Mouse (Mus musculus) limb, embryonic 12.5 days (tissue): ENCODE measurements around the gene Mtf1. TPM values are rescaled to one million over a fixed set of nuclear protein-coding genes. Genes with fewer than 3 reads are reported as not detected.
A peak's percentile ranks its signal among the peaks of the same experiment; 100 is the strongest.

Experiments
- ATAC-seq: fragments of 200-750 bp; cut with Nextera tagmentation; 2 replicates; pipeline ENCODE4 v1.8.0; 2017; ENCODE audit warnings: low read depth, moderate TSS enrichment; ENCODE audit not compliant: insufficient number of reproducible peaks, insufficient read depth, low FRiP score, low TSS enrichment
- H3K27ac ChIP-seq: fragments of 300-500 bp; sonication (generic); 2 replicates; pipeline ENCODE4 v1.5.1; 2016; ENCODE audit warnings: mild to moderate bottlenecking, moderate library complexity
- H3K27me3 ChIP-seq: fragments of 300-500 bp; sonication (generic); 2 replicates; pipeline ENCODE4 v1.6.1; 2016; ENCODE audit warnings: mild to moderate bottlenecking, moderate library complexity
- H3K36me3 ChIP-seq: fragments of 300-500 bp; sonication (generic); 2 replicates; pipeline ENCODE4 v1.6.1; 2016; ENCODE audit warnings: mild to moderate bottlenecking, moderate library complexity
- H3K4me1 ChIP-seq: fragments of 300-500 bp; sonication (generic); replicated peaks from 2 replicates; pipeline ENCODE4 v1.6.1; 2016
- H3K4me2 ChIP-seq: fragments of 300-500 bp; sonication (generic); 2 replicates; pipeline ENCODE4 v1.6.1; 2016; ENCODE audit warnings: mild to moderate bottlenecking, moderate library complexity
- H3K4me3 ChIP-seq: fragments of 300-500 bp; sonication (generic); replicated peaks from 2 replicates; pipeline ENCODE4 v1.5.1; 2016; ENCODE audit warnings: mild to moderate bottlenecking
- H3K9ac ChIP-seq: fragments of 300-500 bp; sonication (generic); replicated peaks from 2 replicates; pipeline ENCODE4 v1.6.1; 2016; ENCODE audit warnings: mild to moderate bottlenecking, moderate library complexity
- H3K9me3 ChIP-seq: fragments of 300-500 bp; sonication (generic); 2 replicates; pipeline ENCODE4 v1.6.1; 2016; ENCODE audit warnings: mild to moderate bottlenecking, moderate library complexity
- WGBS: fragments of 180-500 bp; shearing (Covaris S2); methylation state at CpG from one replicate; pipeline ENCODE4 v1.1.7; 2016; 5-methylcytosine and 5-hydroxymethylcytosine counted together
- polyA plus RNA-seq: library from polyadenylated mRNA; unstranded; fragments of >200 nt; fragmentation: Nextera tagmentation; extraction: Ambion mirVana; gene quantifications from 2 replicates; pipeline ENCODE4 v1.2.1, GENCODE M21; 2016

Gene Mtf1
- polyA plus RNA-seq, 1 experiment from 2014 or later = 15.0 TPM

DNA sequence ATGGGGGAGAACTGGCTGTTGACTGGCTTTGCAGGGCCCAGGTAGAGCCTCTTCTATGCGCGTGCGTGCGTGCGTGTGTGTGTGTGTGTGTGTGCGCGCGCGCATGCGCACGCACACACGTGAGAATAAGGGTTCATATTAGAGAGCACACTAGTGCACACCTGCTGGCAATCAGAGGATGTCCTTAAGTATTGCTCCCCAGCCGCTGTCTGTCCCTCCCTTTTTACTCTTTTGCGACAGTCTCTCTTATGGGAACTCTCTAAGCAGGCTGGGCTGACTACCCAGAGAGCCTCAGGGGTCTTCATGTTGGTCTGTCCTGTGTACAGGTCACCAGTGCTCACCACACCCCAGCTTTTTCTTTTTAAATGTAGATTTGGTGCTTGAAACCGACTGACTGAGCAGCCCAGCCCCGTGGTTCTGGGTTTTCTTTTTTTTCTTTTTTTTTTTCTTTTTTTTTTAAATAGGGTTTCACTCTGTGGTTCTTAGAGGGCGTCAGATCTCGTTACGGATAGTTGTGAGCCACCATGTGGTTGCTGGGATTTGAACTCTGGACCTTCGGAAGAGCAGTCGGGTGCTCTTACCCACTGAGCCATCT, 23.6 kb downstream of the Mtf1 start:
- 95% methylated on average over 21 of the region's 21 CpGs for WGBS
- no peak for ATAC-seq
- H3K9me3 ChIP-seq = no peaks in the 10 kb centered on the region

DNA sequence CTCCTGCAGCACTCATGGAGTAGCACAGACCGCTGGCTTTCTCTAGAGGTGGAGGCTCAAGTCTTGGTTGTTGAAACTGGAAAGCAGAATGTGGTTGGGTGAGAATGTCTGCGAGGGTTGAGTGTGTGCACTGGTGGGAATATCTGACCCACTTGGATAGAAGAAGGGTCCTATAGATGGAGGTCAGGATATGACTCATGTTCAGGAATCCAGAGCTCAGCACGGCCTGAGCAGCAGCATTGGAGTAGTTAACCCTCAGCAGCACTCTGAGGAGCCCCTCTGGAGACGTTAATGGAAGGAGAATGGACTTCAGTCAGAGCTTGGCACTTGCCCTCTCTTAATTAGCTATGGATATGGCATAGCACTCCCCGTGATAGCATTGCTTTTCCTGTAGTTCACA, 27.8 kb downstream of the Mtf1 start:
- Histone ChIP-seq H3K4me3 (no peak overlapping the region), H3K4me1 (no peaks in the 10 kb centered on the region)

More for the DNA sequence above, 23.6 kb downstream of the Mtf1 start:
- H3K4me1 ChIP-seq = no peaks in the 10 kb centered on the region
- no peaks in the 10 kb centered on the region for H3K27me3 ChIP-seq
- no peak overlapping the region for H3K27ac ChIP-seq
- peaks cover 84% of the 10 kb centered on the region for H3K36me3 ChIP-seq
- H3K4me3 ChIP-seq = no peak overlapping the region
- no peak overlapping the region for H3K9ac ChIP-seq
- H3K4me2 ChIP-seq = no peak overlapping the region

DNA sequence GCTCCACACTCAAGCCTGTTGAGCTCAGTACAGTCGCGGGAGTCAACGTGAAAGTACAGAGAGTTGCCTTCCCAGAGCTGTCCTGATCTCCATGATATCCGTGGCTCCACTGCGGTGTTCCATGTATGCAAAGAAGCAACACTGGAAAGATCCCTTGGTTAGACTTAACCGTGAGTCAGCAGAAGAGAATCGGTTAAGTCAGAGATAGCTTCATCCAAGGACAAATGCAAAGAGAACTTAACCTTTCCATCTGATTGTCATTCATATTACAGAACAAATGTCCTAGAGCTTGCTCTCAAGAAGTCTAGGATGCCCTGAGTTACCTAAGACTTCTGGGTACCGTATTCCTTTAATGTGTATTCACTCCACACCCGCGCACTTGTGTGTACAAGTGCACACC, 30.9 kb downstream of the Mtf1 start:
- H3K4me2 ChIP-seq = no peak overlapping the region
- H3K9me3 ChIP-seq = no peaks in the 10 kb centered on the region
- no peak overlapping the region for H3K27ac ChIP-seq
- H3K9ac ChIP-seq = no peak overlapping the region
- H3K4me1 ChIP-seq = no peaks in the 10 kb centered on the region
- ATAC-seq = no peak
- no peaks in the 10 kb centered on the region for H3K27me3 ChIP-seq
- WGBS = 93% methylated on average over 10 of the region's 10 CpGs
- no peak overlapping the region for H3K4me3 ChIP-seq
- H3K36me3 ChIP-seq = peaks cover 67% of the 10 kb centered on the region

More for the DNA sequence above, 27.8 kb downstream of the Mtf1 start:
- Histone ChIP-seq H3K27ac (no peak overlapping the region), H3K9me3 (no peaks in the 10 kb centered on the region), H3K36me3 (peaks cover 79% of the 10 kb centered on the region), H3K9ac (no peak overlapping the region), H3K4me2 (no peak overlapping the region), H3K27me3 (no peaks in the 10 kb centered on the region)
- 91% methylated on average over 5 of the region's 5 CpGs for WGBS
- no peak for ATAC-seq

DNA sequence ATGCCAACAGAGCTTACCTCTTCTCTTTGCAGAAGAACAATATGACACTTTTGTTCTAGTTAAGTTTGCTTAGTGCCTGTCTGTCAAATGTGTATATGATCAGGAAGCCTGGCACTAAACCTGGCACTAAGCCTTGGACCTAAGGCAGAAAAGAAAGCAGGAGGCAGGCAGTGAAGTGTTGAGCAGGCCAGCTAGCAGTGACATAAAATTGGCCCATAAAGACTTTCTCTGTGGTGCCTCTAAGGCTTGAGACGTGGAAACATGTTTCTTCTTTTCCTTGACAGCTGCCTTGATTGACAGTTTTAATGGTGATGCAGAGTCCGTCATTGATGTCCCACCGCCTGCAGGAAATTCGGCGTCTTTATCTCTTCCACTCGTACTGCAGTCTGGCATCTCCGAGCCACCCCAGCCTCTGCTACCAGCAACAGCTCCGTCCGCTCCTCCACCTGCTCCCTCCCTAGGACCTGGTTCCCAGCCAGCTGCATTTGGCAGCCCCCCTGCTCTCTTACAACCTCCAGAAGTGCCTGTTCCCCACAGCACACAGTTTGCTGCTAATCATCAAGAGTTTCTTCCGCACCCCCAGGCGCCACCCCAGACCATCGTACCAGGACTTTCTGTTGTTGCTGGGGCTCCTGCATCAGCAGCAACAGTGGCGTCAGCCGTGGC, 36.3 kb downstream of the Mtf1 start:
- Histone ChIP-seq H3K9me3 (no peaks in the 10 kb centered on the region), H3K4me1 (no peaks in the 10 kb centered on the region), H3K4me2 (no peak overlapping the region), H3K4me3 (no peak overlapping the region), H3K27ac (no peak overlapping the region), H3K27me3 (no peaks in the 10 kb centered on the region), H3K9ac (no peak overlapping the region), H3K36me3 (peaks cover 70% of the 10 kb centered on the region)
- ATAC-seq = no peak
- WGBS = 86% methylated on average over 14 of the region's 14 CpGs

DNA sequence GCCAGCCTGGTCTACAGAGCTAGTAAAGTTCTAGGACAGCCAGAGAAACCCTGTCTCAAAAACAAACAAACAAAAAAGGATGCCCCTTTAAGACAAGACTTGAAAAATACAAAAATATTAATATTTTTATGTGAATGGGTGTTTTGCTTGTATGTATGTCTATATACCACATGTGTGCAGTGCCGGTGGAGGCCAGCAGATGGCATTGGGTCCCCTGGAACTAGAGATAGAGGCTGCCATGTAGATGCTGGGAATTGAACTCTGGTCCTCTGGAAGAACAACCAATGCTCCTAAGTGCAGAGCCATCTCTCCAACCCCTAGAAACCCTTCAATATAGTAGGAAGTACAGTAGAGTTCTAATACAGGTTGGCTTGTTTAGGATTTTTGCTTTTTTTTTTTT, 39.1 kb downstream of the Mtf1 start:
- no peak overlapping the region for H3K9ac ChIP-seq
- H3K36me3 ChIP-seq = peaks cover 83% of the 10 kb centered on the region
- no peak overlapping the region for H3K27ac ChIP-seq
- H3K9me3 ChIP-seq = no peaks in the 10 kb centered on the region
- no peak overlapping the region for H3K4me2 ChIP-seq
- no peaks in the 10 kb centered on the region for H3K4me1 ChIP-seq
- no peak for ATAC-seq
- H3K27me3 ChIP-seq = no peaks in the 10 kb centered on the region
- WGBS = 97% methylated on average over 1 of the region's 1 CpGs
- H3K4me3 ChIP-seq = no peak overlapping the region

DNA sequence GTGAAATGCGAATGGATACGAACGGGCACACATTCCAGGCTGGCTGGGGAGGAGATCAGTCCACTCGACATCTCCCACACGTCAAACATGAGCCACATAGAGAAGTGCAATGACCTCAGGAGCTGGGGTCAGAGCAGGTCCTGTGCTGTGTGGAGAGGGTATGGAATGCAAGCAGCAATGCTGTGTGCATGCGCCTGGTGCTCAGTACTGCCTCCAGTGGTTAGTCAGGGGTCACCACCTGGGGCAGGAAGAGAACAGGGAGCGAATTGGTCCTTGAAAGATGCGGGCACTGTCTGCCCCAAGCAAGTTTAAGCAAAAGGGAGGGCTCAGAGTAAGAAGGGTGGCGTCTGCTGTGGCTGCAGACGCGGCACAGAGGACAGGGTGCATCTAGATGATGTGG, 41.6 kb downstream of the Mtf1 start:
- WGBS = 61% methylated on average over 11 of the region's 11 CpGs
- Histone ChIP-seq H3K27me3 (no peaks in the 10 kb centered on the region), H3K4me2 (no peak overlapping the region), H3K4me1 (peaks cover 5% of the 10 kb centered on the region; the same call in 1 of the 2 replicates), H3K9ac (no peak overlapping the region), H3K9me3 (no peaks in the 10 kb centered on the region), H3K27ac (no peak overlapping the region), H3K36me3 (peaks cover 74% of the 10 kb centered on the region), H3K4me3 (no peak overlapping the region)
- no peak for ATAC-seq

DNA sequence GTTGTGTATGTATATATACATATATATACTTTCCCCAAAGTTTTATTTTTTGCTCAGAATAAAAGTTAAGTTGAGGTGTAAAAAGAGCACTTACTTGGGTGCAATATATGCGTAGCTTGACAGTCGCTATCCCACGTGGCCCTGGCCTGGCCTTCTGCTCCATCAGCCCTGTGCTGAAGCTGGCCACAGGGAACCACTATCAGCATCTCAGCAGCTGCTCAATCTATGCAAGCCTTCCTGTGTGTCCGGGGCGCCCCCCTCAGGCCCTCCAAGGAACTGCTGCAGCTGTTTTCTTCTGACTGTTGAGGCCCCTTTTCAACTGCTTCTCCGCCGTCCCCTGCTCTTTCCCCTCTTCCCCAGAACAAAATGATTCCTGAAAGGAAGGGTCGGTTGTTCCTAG, 45.7 kb downstream of the Mtf1 start:
- no peak overlapping the region for H3K9ac ChIP-seq
- H3K4me3 ChIP-seq = no peak overlapping the region
- WGBS = 9% methylated on average over 8 of the region's 8 CpGs
- H3K27ac ChIP-seq = no peak overlapping the region
- ATAC-seq = no peak
- H3K4me2 ChIP-seq = no peak overlapping the region
- H3K9me3 ChIP-seq = no peaks in the 10 kb centered on the region
- no peaks in the 10 kb centered on the region for H3K27me3 ChIP-seq
- H3K36me3 ChIP-seq = peaks cover 43% of the 10 kb centered on the region
- peaks cover 20% of the 10 kb centered on the region for H3K4me1 ChIP-seq

DNA sequence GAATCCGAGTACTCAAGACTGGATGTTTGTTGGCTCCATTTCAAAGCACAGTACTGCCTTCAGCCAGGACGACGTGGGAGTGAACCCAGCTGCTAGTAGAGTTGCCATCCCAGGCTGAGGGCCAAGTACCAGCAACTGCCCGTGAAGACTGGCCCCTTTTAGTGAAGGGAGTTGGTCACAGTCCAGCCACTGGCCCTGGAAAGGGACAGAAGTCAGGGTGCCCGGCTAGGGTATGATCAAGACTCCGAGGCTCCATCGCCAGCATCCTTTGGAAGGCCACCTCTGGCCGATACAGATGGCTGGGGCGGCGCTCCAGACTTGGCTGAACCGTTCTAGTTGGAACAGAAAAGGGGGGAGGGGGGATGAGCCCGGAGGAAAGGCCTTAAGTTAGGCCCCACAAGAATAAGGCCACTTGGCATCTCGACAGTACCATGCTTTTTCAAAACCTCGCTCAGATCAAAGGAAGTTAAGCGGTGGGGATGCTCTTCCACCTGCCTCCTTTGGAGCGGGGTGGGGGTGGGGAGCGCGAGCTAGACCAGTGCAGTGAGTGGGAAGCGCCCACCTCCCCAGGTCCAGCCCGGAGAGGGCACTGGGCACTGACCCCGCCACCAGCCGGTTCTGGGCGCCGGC, 47.8 kb downstream of the Mtf1 start:
- H3K4me2 ChIP-seq = peak overlapping the region; percentile 92
- peak overlapping the region; percentile 91 for H3K27ac ChIP-seq
- peak overlapping the region; percentile 100 for H3K4me3 ChIP-seq
- H3K36me3 ChIP-seq = peaks cover 44% of the 10 kb centered on the region
- 2% methylated on average over 24 of the region's 24 CpGs for WGBS
- peak; percentile 38 for ATAC-seq
- no peaks in the 10 kb centered on the region for H3K9me3 ChIP-seq
- peaks cover 20% of the 10 kb centered on the region for H3K4me1 ChIP-seq
- H3K9ac ChIP-seq = peak overlapping the region; percentile 90
- H3K27me3 ChIP-seq = no peaks in the 10 kb centered on the region

DNA sequence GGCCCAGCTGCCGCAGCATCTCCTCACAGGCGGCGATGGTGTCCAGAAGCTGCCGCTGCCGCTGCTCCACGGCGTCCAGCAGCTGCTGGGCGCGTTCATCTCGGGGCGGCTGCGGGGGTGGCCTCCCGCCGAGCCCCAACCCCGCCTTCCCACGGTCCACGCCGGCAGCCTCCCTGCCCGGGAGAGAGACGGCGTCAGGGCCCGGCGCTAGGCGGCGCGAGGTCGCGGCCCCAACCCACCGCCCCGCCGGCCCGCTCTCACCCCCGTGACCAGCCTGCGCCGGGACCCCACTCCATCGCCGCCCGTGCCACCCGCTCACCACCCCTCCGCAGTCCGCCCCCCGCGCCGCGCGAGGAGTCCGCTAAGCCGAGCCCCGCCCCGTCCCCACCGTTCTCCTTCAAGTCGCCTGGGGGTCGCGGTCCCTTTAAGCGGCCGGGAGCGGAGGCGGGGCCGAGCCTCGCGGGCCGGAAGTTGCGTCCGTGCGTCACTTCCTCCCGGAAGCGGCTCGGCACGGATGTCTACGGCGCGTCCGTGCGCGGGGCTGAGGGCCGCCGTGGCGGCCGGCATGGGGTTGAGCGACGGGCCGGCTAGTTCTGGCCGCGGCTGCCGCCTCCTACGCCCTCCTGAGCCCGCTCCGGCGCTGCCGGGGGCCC, 48.5 kb downstream of the Mtf1 start, which contains the start of gene Yrdc:
Gene Yrdc, plus strand, starts transcription at position 419 of the 653 bp plus-strand sequence.
- ATAC-seq = peak; percentile 90
- Histone ChIP-seq H3K9ac (peak within 1 kb of the TSS; percentile 90), H3K36me3 (peaks cover 42% of the 10 kb centered on the region), H3K4me2 (peak within 1 kb of the TSS; percentile 92), H3K4me3 (peak within 1 kb of the TSS; percentile 100), H3K27me3 (no peaks in the 10 kb centered on the region), H3K27ac (peak within 1 kb of the TSS; percentile 91), H3K4me1 (peaks cover 20% of the 10 kb centered on the region), H3K9me3 (no peaks in the 10 kb centered on the region)
- WGBS = 1% methylated on average over 69 of the region's 90 CpGs

DNA sequence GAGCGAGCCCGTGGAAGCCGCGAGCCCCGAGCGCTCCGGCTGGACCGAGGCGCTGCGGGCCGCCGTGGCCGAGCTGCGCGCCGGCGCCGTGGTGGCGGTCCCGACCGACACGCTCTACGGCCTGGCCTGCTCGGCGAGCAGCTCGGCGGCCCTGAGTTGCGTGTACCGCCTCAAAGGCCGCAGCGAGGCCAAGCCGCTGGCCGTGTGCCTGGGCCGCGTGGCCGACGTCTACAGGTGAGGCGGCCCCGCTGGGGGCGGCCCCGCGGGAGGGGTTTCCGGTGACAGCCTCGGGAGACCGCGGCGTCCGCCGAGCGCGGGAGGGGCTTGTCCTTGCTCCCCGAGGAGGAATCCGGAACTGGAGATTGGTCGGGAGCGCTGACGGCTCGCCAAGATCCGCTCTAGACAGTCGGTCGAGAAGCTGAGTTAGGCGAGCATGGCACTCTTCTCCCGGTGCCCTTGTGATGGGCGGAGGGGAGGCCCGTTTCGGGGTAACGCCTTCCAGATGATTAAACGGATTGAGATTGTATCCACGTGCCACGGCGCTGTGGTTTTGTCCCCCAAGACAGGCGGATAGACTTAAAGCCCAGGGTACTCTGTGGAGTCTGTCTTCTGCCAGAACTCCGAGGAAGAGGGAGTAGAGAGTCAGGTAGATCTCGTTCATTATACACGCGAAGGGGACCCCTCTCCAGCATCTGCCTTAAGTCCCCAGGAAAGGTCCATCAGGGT, 49.2 kb downstream of the Mtf1 start, which contains the start of gene 1110065P20Rik:
Gene 1110065P20Rik, minus strand, starts transcription at position 264 of the 726 bp plus-strand sequence.
- ATAC-seq = peak; percentile 44
- under 1% methylated on average over 75 of the region's 75 CpGs for WGBS
- Histone ChIP-seq H3K4me1 (peaks cover 20% of the 10 kb centered on the region), H3K4me2 (peak within 1 kb of the TSS; percentile 92), H3K9ac (peak within 1 kb of the TSS; percentile 90), H3K4me3 (peak within 1 kb of the TSS; percentile 100), H3K9me3 (no peaks in the 10 kb centered on the region), H3K27ac (peak within 1 kb of the TSS; percentile 91), H3K36me3 (peaks cover 45% of the 10 kb centered on the region), H3K27me3 (no peaks in the 10 kb centered on the region)
